Mouse (Mus musculus) lung, embryonic 16.5 days (tissue): ENCODE results near the gene Trit1. TPM values are rescaled to one million over a fixed set of nuclear protein-coding genes. Genes with fewer than 3 reads are reported as not detected.
"Not testable (repeated sequence)": the region's sequence is repeated elsewhere in the genome, so short reads cannot be mapped to it uniquely, and the experiment has no call there.

Source experiments
- ATAC-seq: fragments of 200-750 bp; cut with Nextera tagmentation; 2 replicates; pipeline ENCODE4 v1.8.0; 2017; ENCODE audit warnings: low read depth, mild to moderate bottlenecking, moderate library complexity
- H3K27ac ChIP-seq: fragments of 300-500 bp; sonication (generic); 2 replicates; pipeline ENCODE4 v1.5.1; 2014; ENCODE audit warnings: mild to moderate bottlenecking, control low read depth, low read length
- H3K27me3 ChIP-seq: fragments of 300-500 bp; sonication (generic); 2 replicates; pipeline ENCODE4 v1.6.1; 2014; ENCODE audit warnings: low read depth, low read length, mixed read lengths; ENCODE audit not compliant: control insufficient read depth, insufficient read depth
- H3K36me3 ChIP-seq: fragments of 300-500 bp; sonication (generic); 2 replicates; pipeline ENCODE4 v1.6.1; 2014; ENCODE audit warnings: low read length; ENCODE audit not compliant: control insufficient read depth, insufficient read depth
- H3K4me1 ChIP-seq: fragments of 300-500 bp; sonication (generic); replicated peaks from 2 replicates; pipeline ENCODE4 v1.6.1; 2014; ENCODE audit warnings: low read length, mixed read lengths; ENCODE audit not compliant: control insufficient read depth, insufficient read depth
- H3K4me2 ChIP-seq: fragments of 300-500 bp; sonication (generic); 2 replicates; pipeline ENCODE4 v1.6.1; 2014; ENCODE audit warnings: low read depth, low read length, control low read depth
- H3K4me3 ChIP-seq: fragments of 300-500 bp; sonication (generic); 2 replicates; pipeline ENCODE4 v1.5.1; 2014; ENCODE audit warnings: mild to moderate bottlenecking, low read length, control low read depth
- H3K9ac ChIP-seq: fragments of 300-500 bp; sonication (generic); 2 replicates; pipeline ENCODE4 v1.6.1; 2014; ENCODE audit warnings: low read length, control low read depth
- H3K9me3 ChIP-seq: fragments of 300-500 bp; sonication (generic); 2 replicates; pipeline ENCODE4 v1.6.1; 2016; ENCODE audit warnings: low read length; ENCODE audit not compliant: control insufficient read depth
- WGBS: fragments of 180-500 bp; shearing (Covaris S2); extraction: QIAGEN DNeasy Blood & Tissue Kit; methylation state at CpG from one replicate; pipeline ENCODE4 v1.1.7; 2014; 5-methylcytosine and 5-hydroxymethylcytosine counted together
- polyA plus RNA-seq: library from polyadenylated mRNA; unstranded; fragments of >200 nt; fragmentation: Nextera tagmentation; extraction: Ambion mirVana; gene quantifications from 2 replicates; pipeline ENCODE4 v1.2.1, GENCODE M21; 2015

Gene Trit1
- polyA plus RNA-seq, 1 experiment from 2014 or later = 17.4 TPM

DNA sequence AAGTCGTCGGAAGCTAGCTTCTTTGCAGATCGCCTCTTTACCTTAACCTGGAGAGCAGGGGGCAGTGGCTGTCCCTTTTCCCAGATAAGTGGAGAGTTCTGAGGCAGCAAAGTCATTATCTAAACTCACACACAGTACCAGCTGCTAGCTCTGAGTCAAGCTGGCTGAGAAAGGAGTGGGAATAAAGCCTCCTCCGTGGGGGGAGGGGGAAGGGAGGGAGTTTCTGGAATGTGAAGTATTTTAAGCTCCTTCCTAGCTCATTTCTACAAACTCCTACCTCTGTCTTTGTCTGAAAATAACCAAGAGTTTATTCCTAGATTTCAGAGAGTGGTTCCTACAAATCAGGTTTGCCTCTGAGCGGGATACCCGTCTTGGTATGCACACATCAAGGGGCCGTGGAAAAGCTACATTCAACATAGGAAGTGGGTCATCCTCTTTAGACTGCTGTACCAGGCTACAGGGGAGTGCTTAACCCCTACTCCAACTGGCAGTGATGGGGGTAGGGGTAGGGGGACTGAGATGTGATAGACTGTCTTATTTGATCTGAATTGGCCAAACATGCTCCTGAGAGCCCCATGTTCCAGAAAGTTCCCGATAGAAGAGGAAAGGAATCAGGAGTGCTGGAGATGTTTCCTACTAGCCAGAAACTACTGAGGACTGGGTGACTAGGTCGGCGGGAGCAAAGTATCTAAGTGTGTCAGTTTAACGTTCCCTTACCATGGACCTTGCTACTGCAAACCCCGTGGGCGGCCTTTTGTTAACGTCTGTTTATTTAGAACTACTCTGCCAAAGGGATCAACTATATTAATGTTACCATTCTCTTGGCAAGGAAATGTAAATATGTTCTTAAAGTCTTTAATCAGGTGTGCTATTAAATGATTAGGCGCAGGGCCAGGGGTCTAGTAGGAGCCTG, 11.1 kb upstream of the Trit1 start:
- 13% methylated on average over 15 of the region's 15 CpGs for WGBS
- Histone ChIP-seq H3K27me3 (no peaks in the 10 kb centered on the region; the same call in 1 of the 2 replicates), H3K4me3 (no peak overlapping the region), H3K36me3 (no peaks in the 10 kb centered on the region), H3K9me3 (no peaks in the 10 kb centered on the region), H3K27ac (0 out of 2 replicates have a peak overlapping the region, but pooled peaks have one; percentile 26), H3K9ac (no peak overlapping the region), H3K4me1 (peaks cover 10% of the 10 kb centered on the region), H3K4me2 (peak overlapping the region; percentile 21; the same call in 1 of the 2 replicates)
- peak; percentile 72; the same call in 1 of the 2 replicates for ATAC-seq

DNA sequence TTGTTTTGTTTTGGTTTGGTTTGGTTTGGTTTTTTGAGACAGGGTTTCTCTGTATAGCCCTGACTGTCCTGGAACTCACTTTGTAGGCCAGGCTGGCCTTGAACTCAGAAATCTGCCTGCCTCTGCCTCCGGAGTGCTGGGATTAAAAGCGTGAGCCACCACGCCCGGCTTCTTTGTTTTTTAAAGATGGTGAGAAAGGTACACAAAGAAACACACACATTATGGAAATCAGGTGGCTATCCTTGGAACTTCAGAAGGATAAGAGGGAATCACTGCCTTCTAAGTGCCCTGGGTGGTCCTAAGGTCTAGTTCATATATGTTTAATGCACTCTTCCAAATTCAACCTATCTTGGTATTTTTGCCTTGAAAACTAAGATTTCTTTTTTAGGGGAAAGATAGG, 3.9 kb upstream of the Trit1 start:
- not testable (repeated sequence) for H3K4me2 ChIP-seq, H3K4me1 ChIP-seq, H3K27ac ChIP-seq, H3K36me3 ChIP-seq, ATAC-seq, H3K9me3 ChIP-seq, H3K9ac ChIP-seq, H3K27me3 ChIP-seq, H3K4me3 ChIP-seq
- 92% methylated on average over 4 of the region's 4 CpGs for whole genome bisulfite sequencing

DNA sequence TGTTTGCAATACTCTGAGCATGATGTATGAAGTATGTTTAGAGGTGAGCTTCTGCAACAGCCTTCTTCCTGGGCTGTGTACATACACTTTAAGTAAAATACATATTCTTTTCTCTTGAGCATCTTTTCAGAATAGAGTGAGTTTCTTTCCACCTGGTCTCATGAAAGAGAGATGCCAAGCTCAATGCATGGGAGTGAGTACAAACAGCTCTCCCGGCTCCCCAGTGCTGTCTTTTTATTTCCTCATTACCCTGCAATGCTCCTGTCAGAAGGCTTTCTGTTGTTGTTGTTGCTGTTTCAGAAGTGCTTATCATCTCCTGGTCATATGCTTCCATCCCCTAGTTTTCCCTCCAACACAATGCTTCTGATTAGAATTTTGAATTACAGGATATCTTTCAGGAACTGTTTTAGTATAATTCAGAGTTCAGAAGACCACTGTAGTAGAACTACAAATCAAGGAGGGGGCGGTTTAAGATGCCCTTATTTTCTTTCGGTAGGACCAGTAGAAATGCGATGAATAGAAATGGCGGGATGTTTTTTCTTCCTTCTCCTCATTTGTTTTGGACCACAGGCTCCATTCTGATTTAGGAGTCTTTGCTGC, 3.0 kb upstream of the Trit1 start:
- 71% methylated on average over 5 of the region's 5 CpGs for WGBS
- Histone ChIP-seq H3K4me2 (no peak overlapping the region), H3K9ac (no peak overlapping the region), H3K27ac (no peak overlapping the region), H3K36me3 (no peaks in the 10 kb centered on the region), H3K4me3 (no peak overlapping the region), H3K4me1 (peaks cover 11% of the 10 kb centered on the region), H3K27me3 (no peaks in the 10 kb centered on the region), H3K9me3 (no peaks in the 10 kb centered on the region)
- no peak for ATAC-seq

DNA sequence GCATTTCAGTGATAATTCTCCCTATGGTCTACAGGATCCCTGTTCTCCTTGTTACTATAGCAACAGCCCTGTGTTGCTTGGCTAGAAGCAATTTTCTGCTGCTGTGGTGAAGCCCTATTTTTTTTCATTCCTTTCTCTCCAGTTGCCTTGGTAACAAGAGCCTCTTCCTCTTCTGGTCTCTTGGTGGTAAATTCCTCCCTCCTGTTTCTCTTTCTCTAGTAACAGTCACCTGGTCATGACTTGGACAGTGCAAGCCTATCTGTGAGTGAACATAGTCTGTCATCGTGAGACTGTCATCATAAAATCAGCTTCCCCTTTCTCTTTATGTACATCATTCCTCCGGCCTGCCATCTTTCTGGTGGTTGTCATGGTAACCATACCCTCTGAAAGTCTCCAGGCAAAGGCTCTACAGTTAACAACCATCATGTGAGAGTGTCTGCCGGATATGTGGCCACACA, 2.4 kb upstream of the Trit1 start:
- 34% methylated on average over 3 of the region's 3 CpGs for WGBS
- Histone ChIP-seq H3K27me3 (no peaks in the 10 kb centered on the region), H3K9me3 (no peaks in the 10 kb centered on the region), H3K4me3 (no peak overlapping the region), H3K4me1 (peaks cover 15% of the 10 kb centered on the region), H3K4me2 (no peak overlapping the region), H3K27ac (no peak overlapping the region), H3K9ac (no peak overlapping the region), H3K36me3 (no peaks in the 10 kb centered on the region)
- ATAC-seq = no peak

DNA sequence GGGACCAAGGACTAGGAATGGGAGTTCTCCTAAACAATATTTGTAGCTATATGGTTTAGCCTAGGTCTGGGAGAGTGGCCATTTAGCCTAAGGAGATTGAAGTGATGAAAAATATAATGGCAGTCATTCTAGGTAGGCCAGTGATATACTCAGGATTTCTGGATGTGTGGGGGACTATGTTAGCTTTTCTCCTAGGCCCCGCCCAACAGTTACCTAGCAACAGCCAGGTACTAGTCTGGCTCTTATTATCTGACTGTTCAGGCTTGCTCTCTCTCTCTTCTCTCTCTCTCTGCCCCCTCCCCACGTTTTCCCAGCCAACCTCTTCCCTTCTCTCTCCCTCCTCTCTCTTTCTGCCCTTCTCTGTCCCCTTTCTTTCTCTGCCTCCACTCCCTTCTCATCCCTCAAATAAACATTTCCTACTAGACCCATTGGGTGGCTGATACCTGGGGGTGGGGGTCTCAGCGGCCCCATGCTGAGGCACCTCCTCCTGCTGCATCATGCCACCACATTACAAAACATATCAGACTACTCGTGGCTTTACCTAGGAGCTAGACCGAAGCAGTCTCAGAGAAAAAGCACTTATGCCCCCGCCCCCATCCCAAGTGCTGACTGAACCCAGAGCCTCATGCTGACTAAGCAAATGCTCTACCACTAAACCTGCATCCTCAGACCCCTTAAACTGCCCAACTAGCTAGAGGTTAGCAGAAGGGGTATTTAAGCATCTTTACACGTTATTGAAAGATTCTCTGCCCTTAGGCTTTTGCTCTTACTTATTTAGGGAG, 1.7 kb upstream of the Trit1 start:
- WGBS = 34% methylated on average over 7 of the region's 7 CpGs
- H3K9me3 ChIP-seq = no peaks in the 10 kb centered on the region
- ATAC-seq = no peak
- no peak overlapping the region for H3K9ac ChIP-seq
- H3K27ac ChIP-seq = no peak overlapping the region
- H3K36me3 ChIP-seq = no peaks in the 10 kb centered on the region
- no peak overlapping the region for H3K4me2 ChIP-seq
- no peak overlapping the region for H3K4me3 ChIP-seq
- peaks cover 18% of the 10 kb centered on the region for H3K4me1 ChIP-seq
- H3K27me3 ChIP-seq = no peaks in the 10 kb centered on the region

DNA sequence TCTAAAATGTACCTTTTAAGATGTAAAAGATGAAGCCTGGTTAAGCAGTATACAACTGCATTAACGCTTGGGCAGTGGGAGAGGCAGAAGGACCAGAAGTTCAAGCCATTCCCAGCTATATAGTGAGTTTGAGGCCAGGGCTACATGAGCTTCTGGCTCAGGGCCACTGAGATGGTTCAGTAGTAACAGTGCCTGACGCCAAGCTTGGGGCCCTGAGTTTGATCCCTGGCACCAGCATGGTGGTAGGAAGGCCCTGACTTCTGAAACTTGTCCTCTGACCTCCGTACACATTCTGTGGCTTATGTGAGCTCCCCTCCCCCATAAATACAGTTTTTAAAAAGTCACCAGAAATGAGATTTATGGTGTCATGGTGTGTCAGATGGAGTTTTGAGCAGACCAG, 5.2 kb downstream of the Trit1 start:
- Histone ChIP-seq H3K9ac (no peak overlapping the region), H3K4me2 (no peak overlapping the region), H3K27ac (no peak overlapping the region), H3K36me3 (peaks cover 3% of the 10 kb centered on the region; the same call in 1 of the 2 replicates), H3K4me3 (no peak overlapping the region), H3K9me3 (no peaks in the 10 kb centered on the region), H3K27me3 (no peaks in the 10 kb centered on the region), H3K4me1 (peaks cover 18% of the 10 kb centered on the region)
- 89% methylated on average over 3 of the region's 3 CpGs for WGBS
- ATAC-seq = no peak

DNA sequence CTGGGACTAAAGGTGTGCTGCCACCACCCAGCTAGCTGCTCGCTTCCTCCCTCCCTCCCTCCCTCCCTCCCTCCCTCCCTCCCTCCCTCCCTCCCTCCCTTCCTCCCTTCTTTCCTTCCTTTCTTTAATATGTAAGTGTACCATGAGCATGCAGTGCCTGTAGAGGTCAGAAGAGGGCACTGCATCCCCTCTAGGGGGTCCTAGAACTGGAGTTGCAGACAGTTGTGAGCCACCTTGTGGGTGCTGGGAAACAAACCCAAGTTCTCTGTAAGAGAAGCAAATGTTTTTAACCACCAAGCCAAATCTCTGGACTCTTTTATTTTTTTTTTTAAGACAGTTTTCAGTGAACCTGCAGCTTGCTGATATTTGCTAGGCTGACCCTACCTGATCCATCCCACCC, 6.5 kb downstream of the Trit1 start:
- no peaks in the 10 kb centered on the region for H3K27me3 ChIP-seq
- no peak overlapping the region for H3K4me2 ChIP-seq
- H3K36me3 ChIP-seq = peaks cover 6% of the 10 kb centered on the region; the same call in 1 of the 2 replicates
- H3K9ac ChIP-seq = no peak overlapping the region
- no peak for ATAC-seq
- no peaks in the 10 kb centered on the region for H3K9me3 ChIP-seq
- H3K4me1 ChIP-seq = peaks cover 11% of the 10 kb centered on the region
- 75% methylated on average over 1 of the region's 1 CpGs for WGBS
- H3K4me3 ChIP-seq = no peak overlapping the region
- H3K27ac ChIP-seq = no peak overlapping the region

DNA sequence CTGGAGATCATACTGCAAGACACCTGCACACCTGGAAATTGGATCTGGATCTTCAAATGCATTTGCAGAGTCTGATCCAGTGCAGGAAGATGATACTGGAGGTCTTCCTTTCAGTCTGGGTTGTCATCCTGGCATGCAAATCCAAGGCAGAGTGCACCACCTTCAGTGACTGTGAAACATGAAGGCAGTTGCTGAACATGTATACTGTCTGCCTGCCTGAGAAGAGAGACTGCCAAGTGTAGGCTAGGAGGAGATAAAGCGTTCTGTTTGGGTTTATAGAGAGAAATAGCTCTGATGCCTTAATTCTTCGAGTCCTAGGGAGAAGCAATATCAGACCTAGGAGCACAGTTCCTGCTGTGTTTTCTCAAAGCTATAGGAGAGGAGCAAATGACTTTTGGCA, 9.0 kb downstream of the Trit1 start:
- H3K36me3 ChIP-seq = peaks cover 9% of the 10 kb centered on the region; the same call in 1 of the 2 replicates
- no peak for ATAC-seq

DNA sequence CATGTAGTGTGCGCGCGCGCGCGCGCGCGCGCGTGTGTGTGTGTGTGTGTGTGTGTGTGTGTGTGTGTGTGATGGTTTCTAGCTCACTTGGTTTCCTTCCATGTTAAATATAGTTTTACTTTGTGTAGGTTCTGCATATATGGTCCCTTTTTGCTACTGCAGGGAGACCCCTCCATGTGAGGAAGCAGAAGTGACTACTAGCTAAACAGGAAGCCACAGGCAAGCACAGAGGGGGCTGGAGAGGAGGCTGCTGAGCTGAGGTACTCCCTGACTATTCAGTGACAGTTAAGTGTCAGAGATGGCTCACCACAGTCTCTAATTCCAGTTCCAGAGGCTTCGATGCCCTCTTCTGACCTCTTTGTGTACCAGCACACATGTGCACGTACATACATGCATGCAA, 9.8 kb downstream of the Trit1 start:
- Histone ChIP-seq H3K4me3 (no peak overlapping the region), H3K4me2 (no peak overlapping the region), H3K9me3 (no peaks in the 10 kb centered on the region), H3K27ac (no peak overlapping the region), H3K27me3 (no peaks in the 10 kb centered on the region), H3K36me3 (peaks cover 9% of the 10 kb centered on the region; the same call in 1 of the 2 replicates), H3K4me1 (no peaks in the 10 kb centered on the region), H3K9ac (no peak overlapping the region)
- 88% methylated on average over 13 of the region's 13 CpGs for WGBS
- ATAC-seq = no peak

More for the DNA sequence above, 9.0 kb downstream of the Trit1 start:
- H3K9ac ChIP-seq = no peak overlapping the region
- no peaks in the 10 kb centered on the region for H3K27me3 ChIP-seq
- no peaks in the 10 kb centered on the region for H3K4me1 ChIP-seq
- no peak overlapping the region for H3K27ac ChIP-seq
- H3K4me2 ChIP-seq = no peak overlapping the region
- WGBS = 67% methylated on average over 2 of the region's 2 CpGs
- no peaks in the 10 kb centered on the region for H3K9me3 ChIP-seq
- H3K4me3 ChIP-seq = no peak overlapping the region
